Mouse (Mus musculus) lung, adult 2 months (tissue): Measurements from ENCODE around the gene Gpr137. TPM values are rescaled to one million over a fixed set of nuclear protein-coding genes. Genes with fewer than 3 reads are reported as not detected.

Source experiments
- DNase-seq: peaks from one replicate; pipeline ENCODE4 v3.0.0; 2022
- H3K4me1 ChIP-seq: fragments of 200-500 bp; 2 replicates; pipeline ENCODE4 v1.6.1; 2011; ENCODE audit warnings: low read length; ENCODE audit not compliant: control insufficient read depth, insufficient read depth
- H3K4me3 ChIP-seq: fragments of 200-500 bp; replicated peaks from 2 replicates; pipeline ENCODE3; 2011; ENCODE audit warnings: low read depth, mild to moderate bottlenecking, control low read depth, low read length; ENCODE audit errors: extremely low read depth
- CTCF ChIP-seq: fragments of 200-500 bp; IDR thresholded peaks from 2 replicates; pipeline ENCODE4 v1.5.1; 2011; ENCODE audit warnings: mild to moderate bottlenecking, low read length, control low read depth; ENCODE audit not compliant: insufficient read depth
- POLR2A ChIP-seq: fragments of 200-500 bp; IDR thresholded peaks from 2 replicates; pipeline ENCODE4 v1.6.1; 2011; ENCODE audit warnings: low read depth, mild to moderate bottlenecking, control low read depth, low read length, borderline replicate concordance; ENCODE audit errors: extremely low read depth
- WGBS: fragments of 180-500 bp; shearing (Covaris S2); methylation state at CpG from one replicate; pipeline ENCODE4 v1.1.7; 2018; 5-methylcytosine and 5-hydroxymethylcytosine counted together
- polyA plus RNA-seq: library from polyadenylated mRNA; depleted of rRNA; stranded (reverse); fragments of >200 nt; gene quantifications from 2 replicates; pipeline ENCODE4 v1.2.3, GENCODE M21; 2012

The Gpr137 gene
- polyA plus RNA-seq, 1 experiment = 85.1 TPM

- Histone ChIP-seq H3K4me1 (peaks cover 5% of the 10 kb centered on the region; the same call in 1 of the 2 replicates), H3K4me3 (peak within 1 kb of the TSS; percentile 42)
- DNase-seq = no peak
- WGBS = 15% methylated on average over 23 of the region's 23 CpGs
- TF ChIP-seq POLR2A (no peak), CTCF (no peak)
Observed at GRCm38 (mm10) chr19:6934195-6934977, 7.9 kb downstream of the Gpr137 start, which contains the start of gene Kcnk4. Gene Kcnk4, minus strand, starts transcription at chr19:6934515.

GRCm38 (mm10) chr19:6933436-6934194 is 8.7 kb downstream of the Gpr137 start:
- peak overlapping the region; percentile 42 for H3K4me3 ChIP-seq
- WGBS = 6% methylated on average over 58 of the region's 58 CpGs
- DNase-seq = no peak
- H3K4me1 ChIP-seq = peaks cover 5% of the 10 kb centered on the region; the same call in 1 of the 2 replicates
- TF ChIP-seq CTCF (no peak), POLR2A (no peak)

GRCm38 (mm10) chr19:6933102-6933435 is 9.2 kb downstream of the Gpr137 start:
- no peak for DNase-seq
- TF ChIP-seq CTCF (no peak), POLR2A (no peak)
- no peak overlapping the region for H3K4me3 ChIP-seq
- 46% methylated on average over 4 of the region's 4 CpGs for WGBS
- H3K4me1 ChIP-seq = peaks cover 5% of the 10 kb centered on the region; the same call in 1 of the 2 replicates

- Histone ChIP-seq H3K4me3 (no peak overlapping the region), H3K4me1 (peaks cover 5% of the 10 kb centered on the region; the same call in 1 of the 2 replicates)
- TF ChIP-seq CTCF = no peak
- TF ChIP-seq POLR2A = no peak
- 50% methylated on average over 1 of the region's 1 CpGs for WGBS
- no peak for DNase-seq
Observed at GRCm38 (mm10) chr19:6932018-6932417, 10.3 kb downstream of the Gpr137 start.

GRCm38 (mm10) chr19:6931002-6931401 is 11.3 kb downstream of the Gpr137 start:
- no peak overlapping the region for H3K4me3 ChIP-seq
- TF ChIP-seq POLR2A (no peak), CTCF (no peak)
- H3K4me1 ChIP-seq = peaks cover 5% of the 10 kb centered on the region; the same call in 1 of the 2 replicates
- DNase-seq = no peak
- 7% methylated on average over 2 of the region's 2 CpGs for WGBS

GRCm38 (mm10) chr19:6928080-6928479 is 14.2 kb downstream of the Gpr137 start:
- Histone ChIP-seq H3K4me3 (no peak overlapping the region), H3K4me1 (peaks cover 5% of the 10 kb centered on the region)
- 20% methylated on average over 9 of the region's 9 CpGs for WGBS
- DNase-seq = no peak
- TF ChIP-seq POLR2A = no peak
- TF ChIP-seq CTCF = no peak

GRCm38 (mm10) chr19:6926559-6927255 is 15.6 kb downstream of the Gpr137 start:
- TF ChIP-seq POLR2A (no peak), CTCF (no peak)
- H3K4me3 ChIP-seq = no peak overlapping the region
- 23% methylated on average over 26 of the region's 26 CpGs for WGBS
- peaks cover 8% of the 10 kb centered on the region for H3K4me1 ChIP-seq
- peak; percentile 30 for DNase-seq

GRCm38 (mm10) chr19:6925611-6926329 is 16.5 kb downstream of the Gpr137 start:
- 23% methylated on average over 40 of the region's 40 CpGs for WGBS
- H3K4me3 ChIP-seq = no peak overlapping the region

DNA sequence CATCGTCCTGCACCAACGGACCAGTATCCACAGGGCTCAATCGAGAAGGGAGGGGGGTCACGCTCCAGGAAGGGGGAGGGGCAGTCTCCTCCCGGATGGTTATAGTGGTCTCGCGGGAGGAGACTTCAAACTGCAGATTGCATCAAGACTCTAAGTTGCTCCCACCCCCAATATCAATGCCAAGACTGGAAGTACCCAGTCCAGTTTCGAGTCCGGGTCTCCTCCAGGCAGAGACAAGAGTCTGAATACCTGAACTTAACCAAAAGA is 17.0 kb downstream of the Gpr137 start, which contains the start of gene Catsperz:
Gene Catsperz, minus strand, starts transcription at position 74 of the 267 bp plus-strand sequence.
- Histone ChIP-seq H3K4me1 (peaks cover 10% of the 10 kb centered on the region), H3K4me3 (peak within 1 kb of the TSS; percentile 39)
- DNase-seq = peak; percentile 6
- TF ChIP-seq CTCF (no peak), POLR2A (no peak)
- 3% methylated on average over 9 of the region's 9 CpGs for whole genome bisulfite sequencing

More at GRCm38 (mm10) chr19:6925611-6926329, 16.5 kb downstream of the Gpr137 start:
- peaks cover 8% of the 10 kb centered on the region for H3K4me1 ChIP-seq
- DNase-seq = no peak
- TF ChIP-seq CTCF = no peak
- no peak for TF ChIP-seq POLR2A
